Mouse (Mus musculus): ENCODE data around the gene Srrm1. TPM values are rescaled to one million over a fixed set of nuclear protein-coding genes. Genes with fewer than 3 reads are reported as not detected.

Gene Srrm1
- polyA plus RNA-seq, 1 experiment from 2014 or later = 208 TPM

- WGBS = 92% methylated on average over 8 of the region's 8 CpGs
- H3K4me2 ChIP-seq (replicated peaks) = no peak overlapping the region
- H3K4me1 ChIP-seq = peaks cover 6% of the 10 kb centered on the region; the same call in 1 of the 2 replicates
- H3K9ac ChIP-seq (replicated peaks) = no peak overlapping the region
- peaks cover 8% of the 10 kb centered on the region for H3K36me3 ChIP-seq
- H3K27ac ChIP-seq (replicated peaks) = no peak overlapping the region
- ATAC-seq (replicated peaks) = no peak
- H3K4me3 ChIP-seq = no peak overlapping the region
- H3K9me3 ChIP-seq = no peaks in the 10 kb centered on the region
- H3K27me3 ChIP-seq = no peaks in the 10 kb centered on the region
These were observed 42.8 kb downstream of the Srrm1 start for GRCm38 (mm10) chr4:135310371-135310770.

- Histone ChIP-seq H3K9me3 (no peaks in the 10 kb centered on the region), H3K36me3 (peaks cover 1% of the 10 kb centered on the region), H3K27ac (replicated peaks) (no peak overlapping the region), H3K9ac (replicated peaks) (no peak overlapping the region), H3K4me3 (no peak overlapping the region), H3K4me1 (peaks cover 6% of the 10 kb centered on the region; the same call in 1 of the 2 replicates), H3K27me3 (no peaks in the 10 kb centered on the region), H3K4me2 (replicated peaks) (no peak overlapping the region)
- 68% methylated on average over 5 of the region's 5 CpGs for WGBS
- no peak for ATAC-seq (replicated peaks)
These were observed 43.4 kb downstream of the Srrm1 start for GRCm38 (mm10) chr4:135309726-135310125.

DNA sequence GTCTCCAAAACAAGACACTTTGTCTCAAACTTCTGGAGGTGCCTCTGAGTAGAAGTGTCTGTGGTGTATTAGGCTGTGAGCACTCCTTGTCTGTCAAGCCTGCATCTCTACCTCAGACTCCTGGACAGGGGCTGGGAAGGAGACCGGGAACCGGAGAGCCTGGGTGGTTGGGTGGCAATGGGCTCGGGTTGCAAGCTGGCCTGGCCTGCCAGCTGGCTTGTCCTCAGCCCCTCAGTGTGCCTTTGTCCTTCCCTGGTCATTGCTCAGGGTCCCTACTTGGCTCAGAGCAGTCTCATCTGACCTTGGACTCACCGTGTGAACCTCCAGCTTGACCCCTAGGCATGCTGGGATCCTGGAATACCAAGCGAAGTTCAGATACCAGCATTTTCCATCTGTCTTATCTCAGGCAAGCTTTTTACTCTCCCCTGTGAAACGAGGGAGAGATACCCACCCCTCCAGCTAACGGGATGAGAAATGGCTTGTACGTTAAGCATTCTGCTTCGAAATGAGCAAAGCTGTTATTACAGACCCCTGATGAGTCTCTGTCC, 43.9 kb downstream of the Srrm1 start:
- Histone ChIP-seq H3K9ac (replicated peaks) (no peak overlapping the region), H3K36me3 (no peaks in the 10 kb centered on the region), H3K27ac (replicated peaks) (no peak overlapping the region), H3K27me3 (no peaks in the 10 kb centered on the region), H3K4me2 (replicated peaks) (no peak overlapping the region), H3K4me3 (no peak overlapping the region), H3K9me3 (no peaks in the 10 kb centered on the region), H3K4me1 (peaks cover 6% of the 10 kb centered on the region; the same call in 1 of the 2 replicates)
- no peak for ATAC-seq (replicated peaks)
- 70% methylated on average over 9 of the region's 9 CpGs for WGBS

DNA sequence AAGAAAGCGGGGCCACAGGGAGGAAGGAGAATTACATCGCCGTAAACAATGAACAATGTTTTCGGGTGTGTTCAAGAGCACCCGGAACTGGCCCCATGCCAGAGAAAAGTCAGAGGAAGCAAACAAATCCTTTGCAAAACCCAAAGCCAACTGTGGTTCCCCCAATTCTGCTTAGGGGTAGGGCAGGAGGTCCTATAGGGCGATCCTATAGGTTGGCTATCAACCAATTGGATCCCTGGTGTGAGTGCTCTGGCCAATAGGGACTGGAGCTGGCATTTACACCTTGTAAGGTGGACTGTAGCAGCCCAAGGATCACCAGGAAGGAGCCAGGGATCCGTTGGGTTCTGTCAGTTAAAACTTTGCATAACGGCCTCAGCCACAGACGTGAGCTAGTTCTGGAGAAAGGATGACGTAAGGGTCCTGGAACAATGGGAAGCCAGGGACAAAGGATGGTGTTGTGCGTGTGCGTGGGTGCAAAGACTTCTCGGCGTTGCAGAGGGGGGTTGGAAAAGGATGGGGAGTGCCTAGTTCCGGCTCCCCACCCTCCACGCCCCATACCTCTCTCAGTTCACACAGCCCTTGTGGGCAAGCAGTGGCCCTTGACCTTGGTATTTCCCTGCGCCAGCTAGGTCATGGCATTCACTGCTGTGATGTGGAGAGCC, 46.0 kb downstream of the Srrm1 start:
- Histone ChIP-seq H3K27me3 (no peaks in the 10 kb centered on the region), H3K36me3 (no peaks in the 10 kb centered on the region), H3K9ac (replicated peaks) (0 out of 2 replicates have a peak overlapping the region, but pooled peaks have one; percentile 6), H3K4me1 (peaks cover 6% of the 10 kb centered on the region; the same call in 1 of the 2 replicates), H3K9me3 (no peaks in the 10 kb centered on the region), H3K4me3 (no peak overlapping the region), H3K4me2 (replicated peaks) (no peak overlapping the region), H3K27ac (replicated peaks) (no peak overlapping the region)
- ATAC-seq (replicated peaks) = no peak
- WGBS = 29% methylated on average over 17 of the region's 17 CpGs

DNA sequence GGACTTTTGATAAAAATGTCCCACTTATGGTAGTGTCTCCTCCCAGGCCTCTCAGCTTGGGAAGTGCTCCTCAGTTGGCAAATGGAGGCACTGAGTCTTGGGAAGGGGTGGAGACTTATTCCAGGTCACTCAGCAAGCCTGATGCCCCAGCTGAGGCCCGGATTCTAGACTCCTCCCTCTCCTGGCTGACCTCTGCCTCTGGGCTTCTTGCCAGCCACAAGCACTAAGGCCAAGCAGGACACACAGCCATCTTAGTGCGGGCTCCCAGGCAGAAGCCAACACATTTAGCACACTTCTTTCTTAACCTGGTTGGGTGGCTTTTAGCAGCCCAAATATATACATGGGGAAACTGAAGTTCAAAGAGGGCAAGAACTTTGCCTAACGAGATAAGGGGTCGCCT, 46.6 kb downstream of the Srrm1 start:
- peaks cover 6% of the 10 kb centered on the region; the same call in 1 of the 2 replicates for H3K4me1 ChIP-seq
- H3K27ac ChIP-seq (replicated peaks) = no peak overlapping the region
- H3K4me2 ChIP-seq (replicated peaks) = no peak overlapping the region
- 56% methylated on average over 4 of the region's 4 CpGs for WGBS
- H3K36me3 ChIP-seq = no peaks in the 10 kb centered on the region
- H3K9ac ChIP-seq (replicated peaks) = no peak overlapping the region
- H3K9me3 ChIP-seq = no peaks in the 10 kb centered on the region
- no peak overlapping the region for H3K4me3 ChIP-seq
- H3K27me3 ChIP-seq = no peaks in the 10 kb centered on the region
- no peak for ATAC-seq (replicated peaks)

GRCm38 (mm10) chr4:135302261-135302660, 50.9 kb downstream of the Srrm1 start:
- WGBS = 90% methylated on average over 10 of the region's 10 CpGs

GRCm38 (mm10) chr4:135301166-135301565, 52.0 kb downstream of the Srrm1 start:
- no peak overlapping the region for H3K27ac ChIP-seq (replicated peaks)
- 89% methylated on average over 3 of the region's 3 CpGs for WGBS
- peaks cover 10% of the 10 kb centered on the region for H3K4me1 ChIP-seq
- no peak for ATAC-seq (replicated peaks)
- no peak overlapping the region for H3K4me3 ChIP-seq
- no peak overlapping the region for H3K9ac ChIP-seq (replicated peaks)
- H3K4me2 ChIP-seq (replicated peaks) = no peak overlapping the region
- no peaks in the 10 kb centered on the region for H3K27me3 ChIP-seq
- no peaks in the 10 kb centered on the region for H3K36me3 ChIP-seq
- no peaks in the 10 kb centered on the region for H3K9me3 ChIP-seq

More at GRCm38 (mm10) chr4:135302261-135302660, 50.9 kb downstream of the Srrm1 start:
- Histone ChIP-seq H3K36me3 (no peaks in the 10 kb centered on the region), H3K4me1 (peaks cover 14% of the 10 kb centered on the region), H3K27ac (replicated peaks) (no peak overlapping the region), H3K9me3 (no peaks in the 10 kb centered on the region), H3K4me2 (replicated peaks) (no peak overlapping the region), H3K4me3 (no peak overlapping the region), H3K27me3 (no peaks in the 10 kb centered on the region), H3K9ac (replicated peaks) (no peak overlapping the region)
- no peak for ATAC-seq (replicated peaks)

DNA sequence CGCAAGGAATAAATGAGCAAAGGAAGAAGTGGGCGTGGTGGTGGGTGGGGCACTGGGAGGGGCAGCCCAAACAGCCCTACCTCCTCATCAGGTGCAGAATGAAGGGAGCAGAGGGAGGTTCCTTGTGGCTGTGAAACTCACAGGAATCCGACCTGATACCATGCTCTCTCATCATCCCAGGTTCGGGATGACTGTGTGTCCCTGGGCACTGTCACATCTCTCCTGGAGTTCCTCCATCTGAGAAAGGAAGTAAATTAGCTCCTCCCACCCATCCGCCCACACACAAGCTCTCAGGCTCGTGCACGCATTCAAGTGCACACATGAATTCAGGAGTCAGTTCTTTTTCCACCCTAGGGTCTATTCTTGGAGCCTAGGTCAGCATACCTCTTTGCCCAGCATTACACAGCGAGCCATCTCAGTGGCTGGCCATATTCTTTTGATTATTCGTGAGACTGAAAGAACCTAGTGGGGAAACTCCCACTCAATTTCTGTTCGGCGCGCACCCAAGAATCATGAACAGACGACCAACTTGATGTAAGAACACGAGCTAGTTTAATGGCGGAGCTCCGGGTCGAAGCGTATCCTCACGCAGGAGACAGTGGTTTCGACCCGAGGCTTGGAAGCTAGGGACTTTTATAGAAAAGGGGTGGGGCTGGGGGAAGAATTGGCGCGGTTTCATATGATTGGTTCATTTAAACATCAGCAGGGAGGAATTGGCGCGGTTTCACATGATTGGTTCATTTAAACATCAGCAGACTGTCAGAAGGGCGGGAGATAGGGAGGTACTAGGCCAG, 52.7 kb downstream of the Srrm1 start:
- Histone ChIP-seq H3K9ac (replicated peaks) (no peak overlapping the region), H3K36me3 (no peaks in the 10 kb centered on the region), H3K9me3 (no peaks in the 10 kb centered on the region), H3K4me3 (no peak overlapping the region), H3K27me3 (no peaks in the 10 kb centered on the region), H3K4me2 (replicated peaks) (no peak overlapping the region), H3K4me1 (peaks cover 10% of the 10 kb centered on the region), H3K27ac (replicated peaks) (no peak overlapping the region)
- WGBS = 92% methylated on average over 26 of the region's 26 CpGs
- ATAC-seq (replicated peaks) = no peak

DNA sequence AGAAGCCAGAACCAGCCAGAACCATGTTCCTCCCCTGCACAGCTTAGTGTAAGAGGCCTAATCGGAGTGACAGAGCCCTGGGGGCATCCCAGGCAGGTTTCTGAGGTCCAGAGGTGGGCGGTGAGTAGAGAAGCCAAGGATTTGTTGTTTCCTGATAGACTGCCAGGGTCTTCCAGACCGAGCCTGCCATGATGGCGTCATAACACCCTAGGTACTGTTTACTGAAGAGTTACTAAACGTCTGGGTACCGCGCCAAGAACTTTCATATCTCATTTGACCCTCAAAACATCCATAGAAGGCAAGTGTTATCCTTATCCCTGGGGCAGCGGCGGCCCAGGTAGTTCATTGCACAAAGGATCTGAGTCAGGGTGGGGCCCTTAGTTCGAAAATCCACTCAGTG, 54.4 kb downstream of the Srrm1 start:
- H3K27me3 ChIP-seq = no peaks in the 10 kb centered on the region
- H3K4me2 ChIP-seq (replicated peaks) = no peak overlapping the region
- no peaks in the 10 kb centered on the region for H3K9me3 ChIP-seq
- 82% methylated on average over 10 of the region's 10 CpGs for WGBS
- 0 out of 2 replicates have a peak, but pooled peaks have one; percentile 19 for ATAC-seq (replicated peaks)
- no peak overlapping the region for H3K27ac ChIP-seq (replicated peaks)
- no peak overlapping the region for H3K9ac ChIP-seq (replicated peaks)
- peaks cover 10% of the 10 kb centered on the region for H3K4me1 ChIP-seq
- H3K4me3 ChIP-seq = no peak overlapping the region
- no peaks in the 10 kb centered on the region for H3K36me3 ChIP-seq

- 38% methylated on average over 15 of the region's 15 CpGs for WGBS
- H3K27me3 ChIP-seq = no peaks in the 10 kb centered on the region
- 0 out of 2 replicates have a peak overlapping the region, but pooled peaks have one; percentile 0 for H3K9ac ChIP-seq (replicated peaks)
- H3K4me3 ChIP-seq = peak overlapping the region; percentile 10; the same call in 1 of the 2 replicates
- no peak overlapping the region for H3K4me2 ChIP-seq (replicated peaks)
- H3K9me3 ChIP-seq = no peaks in the 10 kb centered on the region
- no peak overlapping the region for H3K27ac ChIP-seq (replicated peaks)
- peaks cover 10% of the 10 kb centered on the region for H3K4me1 ChIP-seq
- ATAC-seq (replicated peaks) = peak; percentile 87
- H3K36me3 ChIP-seq = no peaks in the 10 kb centered on the region
These were observed 55.1 kb downstream of the Srrm1 start for GRCm38 (mm10) chr4:135297931-135298546.

- Histone ChIP-seq H3K9ac (replicated peaks) (no peak overlapping the region), H3K36me3 (no peaks in the 10 kb centered on the region), H3K9me3 (no peaks in the 10 kb centered on the region), H3K4me2 (replicated peaks) (no peak overlapping the region), H3K4me3 (no peak overlapping the region), H3K4me1 (peaks cover 10% of the 10 kb centered on the region), H3K27me3 (no peaks in the 10 kb centered on the region), H3K27ac (replicated peaks) (no peak overlapping the region)
- WGBS = 88% methylated on average over 7 of the region's 7 CpGs
- no peak for ATAC-seq (replicated peaks)
These were observed 56.0 kb downstream of the Srrm1 start for GRCm38 (mm10) chr4:135297146-135297545.

DNA sequence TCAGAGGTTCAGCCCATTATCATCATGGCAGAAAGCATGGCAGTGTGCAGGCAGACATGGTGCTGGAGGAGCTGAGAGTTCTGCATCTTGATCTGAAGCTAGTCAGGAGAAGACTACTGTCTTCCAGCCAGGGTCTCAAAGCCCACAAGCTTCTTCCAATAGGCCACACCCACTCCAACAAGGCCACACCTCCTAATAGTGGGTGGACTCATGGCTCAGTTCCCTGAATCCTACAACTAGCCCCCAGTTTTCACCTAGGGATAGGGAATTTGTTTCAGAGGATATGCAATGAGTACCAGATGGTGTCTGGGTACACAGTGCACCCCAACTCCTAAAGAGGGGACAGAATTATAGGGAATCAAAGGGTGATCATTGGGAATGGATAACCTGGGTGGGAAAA, 56.6 kb downstream of the Srrm1 start:
- no peak for ATAC-seq (replicated peaks)
- Histone ChIP-seq H3K4me3 (no peak overlapping the region), H3K27me3 (no peaks in the 10 kb centered on the region), H3K36me3 (no peaks in the 10 kb centered on the region), H3K9ac (replicated peaks) (no peak overlapping the region), H3K4me2 (replicated peaks) (no peak overlapping the region), H3K9me3 (no peaks in the 10 kb centered on the region), H3K27ac (replicated peaks) (no peak overlapping the region), H3K4me1 (peaks cover 10% of the 10 kb centered on the region)

Data from forebrain, embryonic 15.5 days (tissue).